Mouse (Mus musculus): ENCODE data around the gene Ech1. TPM values are rescaled to one million over a fixed set of nuclear protein-coding genes. Genes with fewer than 3 reads are reported as not detected.
A peak's percentile ranks its signal among the peaks of the same experiment; 100 is the strongest.
"Not testable (repeated sequence)": the region's sequence is repeated elsewhere in the genome, so short reads cannot be mapped to it uniquely, and the experiment has no call there.

Ech1 gene
- polyA plus RNA-seq, 2 experiments = 165 to 200 TPM

- no peak for TF ChIP-seq POLR2A (IDR thresholded peaks at IDR 0.05; ENCODE audit: borderline replicate concordance, extremely low read depth, insufficient read depth, insufficient read length)
- ATAC-seq (ENCODE audit: low FRiP score, low read depth) = no peak
Measured at GRCm38 (mm10) chr7:28866769-28867507, 41.9 kb downstream of the Ech1 start.

GRCm38 (mm10) chr7:28867508-28868340 is 42.7 kb downstream of the Ech1 start:
- not testable (repeated sequence) for H3K9ac ChIP-seq (ENCODE audit: low read depth, low read length, severe bottlenecking); H3K4me3 ChIP-seq (replicated peaks; ENCODE audit: low read length); H3K36me3 ChIP-seq (ENCODE audit: control insufficient read depth, insufficient read depth, low read length); H3K27me3 ChIP-seq (ENCODE audit: control insufficient read depth, insufficient read depth, low read length); H3K27ac ChIP-seq (replicated peaks; ENCODE audit: low read depth, low read length); H3K9me3 ChIP-seq (ENCODE audit: control insufficient read depth, low read length)
- Histone ChIP-seq H3K4me1 (ENCODE audit: control insufficient read depth, insufficient read depth, low read length) (peaks cover 12% of the 10 kb centered on the region), H3K4me2 (replicated peaks; ENCODE audit: low read depth, low read length, severe bottlenecking) (0 out of 2 replicates have a peak overlapping the region, but pooled peaks have one; percentile 19)
- 25% methylated on average over 23 of the region's 23 CpGs for WGBS
- ATAC-seq (ENCODE audit: low FRiP score, low read depth) (peak; percentile 42; the same call in 1 of the 2 replicates), DNase-seq (ENCODE audit: low spot score) (peak; percentile 50)

More at GRCm38 (mm10) chr7:28866769-28867507, 41.9 kb downstream of the Ech1 start:
- Histone ChIP-seq H3K4me1 (ENCODE audit: control insufficient read depth, insufficient read depth, low read length) (peaks cover 12% of the 10 kb centered on the region), H3K4me3 (replicated peaks; ENCODE audit: low read length) (no peak overlapping the region), H3K27me3 (ENCODE audit: control insufficient read depth, insufficient read depth, low read length) (no peaks in the 10 kb centered on the region), H3K9ac (ENCODE audit: low read depth, low read length, severe bottlenecking) (no peak overlapping the region), H3K9me3 (ENCODE audit: control insufficient read depth, low read length) (no peaks in the 10 kb centered on the region), H3K4me2 (replicated peaks; ENCODE audit: low read depth, low read length, severe bottlenecking) (no peak overlapping the region), H3K36me3 (ENCODE audit: control insufficient read depth, insufficient read depth, low read length) (no peaks in the 10 kb centered on the region), H3K27ac (replicated peaks; ENCODE audit: low read depth, low read length) (no peak overlapping the region)
- DNase-seq (ENCODE audit: low spot score) = no peak
- WGBS = 85% methylated on average over 28 of the region's 28 CpGs

GRCm38 (mm10) chr7:28870901-28871664 is 46.1 kb downstream of the Ech1 start:
- ATAC-seq (ENCODE audit: low FRiP score, low read depth) = no peak
- no peak overlapping the region for H3K27ac ChIP-seq (replicated peaks; ENCODE audit: low read depth, low read length)
- H3K36me3 ChIP-seq (ENCODE audit: control insufficient read depth, insufficient read depth, low read length) = no peaks in the 10 kb centered on the region
- WGBS = 88% methylated on average over 24 of the region's 24 CpGs
- no peak for TF ChIP-seq POLR2A (IDR thresholded peaks at IDR 0.05; ENCODE audit: borderline replicate concordance, extremely low read depth, insufficient read depth, insufficient read length)
- H3K9me3 ChIP-seq (ENCODE audit: control insufficient read depth, low read length) = no peaks in the 10 kb centered on the region
- H3K9ac ChIP-seq (ENCODE audit: low read depth, low read length, severe bottlenecking) = no peak overlapping the region
- H3K27me3 ChIP-seq (ENCODE audit: control insufficient read depth, insufficient read depth, low read length) = no peaks in the 10 kb centered on the region
- DNase-seq (ENCODE audit: low spot score) = no peak
- no peak overlapping the region for H3K4me2 ChIP-seq (replicated peaks; ENCODE audit: low read depth, low read length, severe bottlenecking)
- no peaks in the 10 kb centered on the region; the same call in 1 of the 2 replicates for H3K4me1 ChIP-seq (ENCODE audit: control insufficient read depth, insufficient read depth, low read length)
- no peak overlapping the region for H3K4me3 ChIP-seq (replicated peaks; ENCODE audit: low read length)

GRCm38 (mm10) chr7:28874565-28874964 is 49.5 kb downstream of the Ech1 start:
- Histone ChIP-seq H3K36me3 (ENCODE audit: control insufficient read depth, insufficient read depth, low read length) (no peaks in the 10 kb centered on the region), H3K4me1 (ENCODE audit: control insufficient read depth, insufficient read depth, low read length) (no peaks in the 10 kb centered on the region), H3K4me2 (replicated peaks; ENCODE audit: low read depth, low read length, severe bottlenecking) (no peak overlapping the region), H3K9ac (ENCODE audit: low read depth, low read length, severe bottlenecking) (no peak overlapping the region), H3K9me3 (ENCODE audit: control insufficient read depth, low read length) (no peaks in the 10 kb centered on the region), H3K27me3 (ENCODE audit: control insufficient read depth, insufficient read depth, low read length) (no peaks in the 10 kb centered on the region), H3K27ac (replicated peaks; ENCODE audit: low read depth, low read length) (no peak overlapping the region), H3K4me3 (replicated peaks; ENCODE audit: low read length) (no peak overlapping the region)
- TF ChIP-seq POLR2A (IDR thresholded peaks at IDR 0.05; ENCODE audit: borderline replicate concordance, extremely low read depth, insufficient read depth, insufficient read length) = no peak
- no peak for DNase-seq (ENCODE audit: low spot score)
- 45% methylated on average over 2 of the region's 2 CpGs for WGBS
- no peak for ATAC-seq (ENCODE audit: low FRiP score, low read depth)

- no peak for ATAC-seq (ENCODE audit: low FRiP score, low read depth)
- no peaks in the 10 kb centered on the region for H3K27me3 ChIP-seq (ENCODE audit: control insufficient read depth, insufficient read depth, low read length)
- no peak overlapping the region for H3K4me2 ChIP-seq (replicated peaks; ENCODE audit: low read depth, low read length, severe bottlenecking)
- H3K4me1 ChIP-seq (ENCODE audit: control insufficient read depth, insufficient read depth, low read length) = no peaks in the 10 kb centered on the region
- no peak overlapping the region for H3K9ac ChIP-seq (ENCODE audit: low read depth, low read length, severe bottlenecking)
- H3K4me3 ChIP-seq (replicated peaks; ENCODE audit: low read length) = no peak overlapping the region
- no peaks in the 10 kb centered on the region for H3K36me3 ChIP-seq (ENCODE audit: control insufficient read depth, insufficient read depth, low read length)
- 78% methylated on average over 4 of the region's 4 CpGs for WGBS
- no peak for TF ChIP-seq POLR2A (IDR thresholded peaks at IDR 0.05; ENCODE audit: borderline replicate concordance, extremely low read depth, insufficient read depth, insufficient read length)
- no peaks in the 10 kb centered on the region for H3K9me3 ChIP-seq (ENCODE audit: control insufficient read depth, low read length)
- H3K27ac ChIP-seq (replicated peaks; ENCODE audit: low read depth, low read length) = no peak overlapping the region
- DNase-seq (ENCODE audit: low spot score) = no peak
Measured at GRCm38 (mm10) chr7:28876099-28876498, 51.1 kb downstream of the Ech1 start.
